Mouse (Mus musculus): Measurements from ENCODE around the gene Aven. TPM values are rescaled to one million over a fixed set of nuclear protein-coding genes. Genes with fewer than 3 reads are reported as not detected.

Aven gene
- polyA plus RNA-seq, 1 experiment from 2014 or later, result 8.7 TPM

DNA sequence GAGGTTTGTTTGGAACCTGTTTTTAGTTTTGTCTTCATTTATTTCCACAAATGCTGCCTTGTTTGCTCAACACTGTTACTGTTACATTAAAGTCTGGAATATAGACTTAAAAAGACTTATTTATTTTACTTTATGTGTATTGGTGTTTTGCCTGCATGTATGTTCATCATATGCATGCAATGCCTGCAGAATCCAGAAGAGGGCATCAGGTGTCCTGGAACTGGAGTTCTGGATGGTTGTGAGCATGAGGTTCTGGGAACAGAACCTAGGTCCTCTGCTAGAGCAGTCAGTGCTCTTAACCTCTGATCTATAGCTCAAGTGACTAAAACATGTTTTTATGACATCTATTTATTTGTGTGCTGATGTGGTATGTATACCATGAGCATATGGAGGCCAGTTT is 25.8 kb downstream of the Aven start:
- DNase-seq (ENCODE audit: low spot score), result no peak
- Histone ChIP-seq H3K9me3 (ENCODE audit: control insufficient read depth, low read length) (no peaks in the 10 kb centered on the region), H3K4me1 (ENCODE audit: control insufficient read depth, insufficient read depth, low read length) (no peaks in the 10 kb centered on the region), H3K4me3 (ENCODE audit: low read depth, low read length) (no peak overlapping the region), H3K27ac (replicated peaks; ENCODE audit: low read depth, low read length) (no peak overlapping the region), H3K9ac (ENCODE audit: low read length) (no peak overlapping the region), H3K4me2 (ENCODE audit: low read depth, severe bottlenecking) (no peak overlapping the region), H3K36me3 (ENCODE audit: control insufficient read depth, insufficient read depth, low read length) (no peaks in the 10 kb centered on the region), H3K27me3 (ENCODE audit: control insufficient read depth, insufficient read depth, low read length) (no peaks in the 10 kb centered on the region)
- no peak for ATAC-seq (ENCODE audit: insufficient number of reproducible peaks, low FRiP score, low TSS enrichment, low read depth)

DNA sequence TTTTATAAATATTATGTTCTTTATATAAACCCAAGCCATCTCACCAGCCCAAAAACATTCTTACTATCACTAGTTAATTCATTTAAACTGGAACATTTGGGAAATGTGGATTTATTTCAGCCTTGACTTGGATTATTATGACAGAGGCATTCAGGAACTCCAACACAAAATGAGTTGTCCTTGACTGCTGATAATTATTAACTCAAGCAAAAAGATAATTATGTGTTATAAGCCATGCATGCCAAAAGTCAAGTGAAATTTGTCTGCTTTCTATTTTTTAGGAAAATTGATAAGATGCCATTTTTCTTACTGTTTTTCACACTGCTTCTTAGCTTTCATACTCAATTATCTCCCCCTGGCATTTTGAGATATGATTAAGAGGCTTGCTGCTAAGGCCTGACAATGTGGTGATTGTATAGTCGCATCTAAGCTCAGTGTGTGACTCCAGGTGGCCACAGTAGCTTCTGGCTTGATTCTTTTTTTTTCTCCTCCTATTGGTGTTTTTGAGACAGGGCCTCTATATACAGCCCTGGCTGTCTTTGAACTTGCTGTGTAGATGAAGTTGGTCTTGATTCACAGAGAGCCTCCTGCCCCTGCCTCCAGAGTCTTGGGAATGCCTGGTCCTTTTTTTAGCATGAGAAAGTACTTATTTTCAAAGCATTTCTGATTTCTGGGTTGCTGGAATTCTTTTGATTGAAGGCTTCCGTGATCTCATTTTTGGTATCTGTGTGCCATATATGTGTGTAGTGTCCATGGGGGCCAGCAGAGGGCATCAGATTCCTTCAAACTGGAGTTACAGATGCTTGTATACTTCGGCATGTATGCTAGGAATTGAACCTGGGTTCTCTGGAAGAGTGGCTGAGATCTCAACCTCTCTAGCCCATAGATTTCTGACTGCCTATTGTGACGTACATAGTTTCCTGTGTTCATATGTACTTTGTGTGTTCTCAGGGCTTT is 28.0 kb downstream of the Aven start:
- Histone ChIP-seq H3K4me1 (ENCODE audit: control insufficient read depth, insufficient read depth, low read length) (no peaks in the 10 kb centered on the region), H3K4me2 (ENCODE audit: low read depth, severe bottlenecking) (no peak overlapping the region), H3K36me3 (ENCODE audit: control insufficient read depth, insufficient read depth, low read length) (no peaks in the 10 kb centered on the region), H3K27ac (replicated peaks; ENCODE audit: low read depth, low read length) (no peak overlapping the region), H3K9me3 (ENCODE audit: control insufficient read depth, low read length) (no peaks in the 10 kb centered on the region), H3K9ac (ENCODE audit: low read length) (no peak overlapping the region), H3K27me3 (ENCODE audit: control insufficient read depth, insufficient read depth, low read length) (no peaks in the 10 kb centered on the region), H3K4me3 (ENCODE audit: low read depth, low read length) (no peak overlapping the region)
- DNase-seq (ENCODE audit: low spot score), result no peak
- WGBS, result 89% methylated on average over 4 of the region's 4 CpGs
- ATAC-seq (ENCODE audit: insufficient number of reproducible peaks, low FRiP score, low TSS enrichment, low read depth), result no peak

DNA sequence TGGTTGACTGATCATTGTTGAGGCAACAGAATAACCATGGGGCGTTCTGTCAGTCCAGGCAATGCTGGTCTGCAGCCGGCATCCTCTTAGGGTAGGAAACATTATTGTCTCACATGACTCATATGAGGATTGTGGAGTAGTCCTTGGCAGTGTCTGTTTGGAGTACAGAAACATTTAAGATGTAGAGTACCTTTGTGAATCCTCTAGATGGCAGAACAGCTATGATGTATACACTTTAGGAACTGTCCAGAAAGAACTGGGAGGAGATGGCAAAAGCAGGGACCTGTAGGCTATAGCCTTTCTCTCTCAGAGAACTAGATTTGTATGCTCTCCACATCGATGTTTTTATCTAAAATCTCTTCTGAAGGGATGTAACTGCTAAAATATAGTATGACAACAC is 34.2 kb downstream of the Aven start:
- H3K36me3 ChIP-seq (ENCODE audit: control insufficient read depth, insufficient read depth, low read length), result no peaks in the 10 kb centered on the region
- no peak overlapping the region for H3K27ac ChIP-seq (replicated peaks; ENCODE audit: low read depth, low read length)
- H3K4me3 ChIP-seq (ENCODE audit: low read depth, low read length), result no peak overlapping the region
- H3K9ac ChIP-seq (ENCODE audit: low read length), result no peak overlapping the region
- no peak for DNase-seq (ENCODE audit: low spot score)
- H3K4me2 ChIP-seq (ENCODE audit: low read depth, severe bottlenecking), result no peak overlapping the region
- no peaks in the 10 kb centered on the region for H3K9me3 ChIP-seq (ENCODE audit: control insufficient read depth, low read length)
- ATAC-seq (ENCODE audit: insufficient number of reproducible peaks, low FRiP score, low TSS enrichment, low read depth), result no peak
- 94% methylated on average over 3 of the region's 3 CpGs for WGBS
- H3K27me3 ChIP-seq (ENCODE audit: control insufficient read depth, insufficient read depth, low read length), result no peaks in the 10 kb centered on the region
- H3K4me1 ChIP-seq (ENCODE audit: control insufficient read depth, insufficient read depth, low read length), result no peaks in the 10 kb centered on the region

DNA sequence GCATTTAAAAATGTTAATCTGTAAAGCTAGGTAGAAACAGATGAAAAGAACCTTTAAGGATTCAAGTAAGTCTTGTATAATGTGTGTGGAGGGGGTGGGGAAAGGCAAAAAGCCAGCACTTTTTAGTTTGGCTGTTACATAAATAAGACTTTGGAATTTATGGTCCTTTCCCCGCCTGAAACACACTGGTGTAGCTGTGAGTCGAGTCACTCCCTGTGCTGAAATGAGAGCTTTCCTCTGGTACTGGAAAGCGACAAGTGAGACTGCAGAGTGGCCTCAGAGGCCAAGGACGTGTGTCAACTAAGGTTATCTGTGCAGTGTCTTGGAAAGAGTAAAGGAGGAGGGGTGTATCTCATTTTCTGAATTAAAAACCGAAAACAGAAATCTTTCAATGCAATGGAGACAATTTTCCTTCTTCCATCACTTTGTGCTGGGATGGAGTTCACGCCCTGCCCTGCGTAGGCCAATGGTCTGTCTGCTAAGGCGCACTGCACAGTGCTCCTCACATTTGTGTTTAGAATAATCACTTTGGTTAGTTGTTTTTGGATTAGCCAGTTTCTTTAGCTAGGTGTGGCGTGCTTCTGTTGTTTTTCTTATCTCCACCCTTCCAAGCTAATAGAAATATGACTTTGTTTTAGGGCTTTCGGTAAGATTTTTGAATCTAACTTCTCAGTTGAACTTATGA is 40.2 kb downstream of the Aven start:
- Histone ChIP-seq H3K4me1 (ENCODE audit: control insufficient read depth, insufficient read depth, low read length) (no peaks in the 10 kb centered on the region), H3K4me2 (ENCODE audit: low read depth, severe bottlenecking) (no peak overlapping the region), H3K9me3 (ENCODE audit: control insufficient read depth, low read length) (no peaks in the 10 kb centered on the region), H3K36me3 (ENCODE audit: control insufficient read depth, insufficient read depth, low read length) (no peaks in the 10 kb centered on the region), H3K4me3 (ENCODE audit: low read depth, low read length) (no peak overlapping the region), H3K27ac (replicated peaks; ENCODE audit: low read depth, low read length) (no peak overlapping the region), H3K27me3 (ENCODE audit: control insufficient read depth, insufficient read depth, low read length) (no peaks in the 10 kb centered on the region), H3K9ac (ENCODE audit: low read length) (no peak overlapping the region)
- ATAC-seq (ENCODE audit: insufficient number of reproducible peaks, low FRiP score, low TSS enrichment, low read depth) (no peak), DNase-seq (ENCODE audit: low spot score) (no peak)
- WGBS, result 63% methylated on average over 10 of the region's 10 CpGs

DNA sequence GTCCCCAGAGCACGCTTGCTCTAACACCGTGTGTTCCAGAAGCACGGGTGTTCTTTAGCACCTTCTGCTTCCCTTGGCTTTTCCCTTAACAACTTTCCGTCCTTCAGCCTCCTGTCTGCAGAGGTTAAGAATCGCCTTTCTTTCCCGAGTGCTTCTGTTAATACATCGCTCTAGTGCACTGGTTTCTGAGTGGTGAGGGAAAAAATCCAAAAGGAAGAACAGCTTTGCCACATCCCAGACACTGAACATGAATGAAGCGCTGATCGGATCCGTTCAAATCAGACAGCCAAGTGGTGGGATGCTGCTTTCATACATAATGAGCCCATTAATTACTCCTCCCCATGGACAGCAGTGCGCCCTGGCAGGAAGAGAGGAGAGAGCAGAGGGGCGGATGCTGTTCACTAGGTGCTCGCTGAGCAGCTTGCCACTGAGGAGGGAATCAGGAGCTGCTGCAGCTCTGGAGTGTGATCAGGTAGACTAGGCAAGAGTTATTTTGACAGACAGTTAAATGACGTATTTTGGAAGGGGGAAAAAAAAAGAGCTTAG is 42.0 kb downstream of the Aven start:
- WGBS, result 66% methylated on average over 14 of the region's 14 CpGs
- Histone ChIP-seq H3K9me3 (ENCODE audit: control insufficient read depth, low read length) (no peaks in the 10 kb centered on the region), H3K4me3 (ENCODE audit: low read depth, low read length) (no peak overlapping the region), H3K27ac (replicated peaks; ENCODE audit: low read depth, low read length) (no peak overlapping the region), H3K4me1 (ENCODE audit: control insufficient read depth, insufficient read depth, low read length) (no peaks in the 10 kb centered on the region), H3K9ac (ENCODE audit: low read length) (no peak overlapping the region), H3K36me3 (ENCODE audit: control insufficient read depth, insufficient read depth, low read length) (no peaks in the 10 kb centered on the region), H3K4me2 (ENCODE audit: low read depth, severe bottlenecking) (no peak overlapping the region), H3K27me3 (ENCODE audit: control insufficient read depth, insufficient read depth, low read length) (no peaks in the 10 kb centered on the region)
- no peak for DNase-seq (ENCODE audit: low spot score)
- ATAC-seq (ENCODE audit: insufficient number of reproducible peaks, low FRiP score, low TSS enrichment, low read depth), result no peak

DNA sequence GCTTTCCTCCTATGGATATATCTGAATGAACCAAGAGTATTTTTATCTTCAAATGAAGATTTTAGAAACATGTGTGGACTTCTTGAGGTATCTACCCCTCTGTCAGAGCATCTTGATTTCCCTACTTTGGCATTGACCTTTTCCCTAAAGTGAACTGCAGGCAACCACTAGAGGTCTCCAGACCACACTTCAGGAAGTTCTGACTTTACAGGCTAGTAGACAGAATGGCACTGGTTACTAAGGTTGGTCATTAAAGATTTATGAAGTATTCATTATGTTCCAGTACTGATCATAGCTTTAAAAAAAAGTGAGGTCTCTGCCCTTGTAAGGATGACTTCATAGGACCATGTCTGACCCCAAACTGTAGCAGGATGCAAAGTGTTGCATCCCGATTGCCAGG is 46.0 kb downstream of the Aven start:
- 94% methylated on average over 1 of the region's 1 CpGs for WGBS
- no peak overlapping the region for H3K9ac ChIP-seq (ENCODE audit: low read length)
- H3K4me3 ChIP-seq (ENCODE audit: low read depth, low read length), result no peak overlapping the region
- H3K4me2 ChIP-seq (ENCODE audit: low read depth, severe bottlenecking), result no peak overlapping the region
- H3K36me3 ChIP-seq (ENCODE audit: control insufficient read depth, insufficient read depth, low read length), result no peaks in the 10 kb centered on the region
- no peaks in the 10 kb centered on the region for H3K4me1 ChIP-seq (ENCODE audit: control insufficient read depth, insufficient read depth, low read length)
- no peaks in the 10 kb centered on the region for H3K9me3 ChIP-seq (ENCODE audit: control insufficient read depth, low read length)
- ATAC-seq (ENCODE audit: insufficient number of reproducible peaks, low FRiP score, low TSS enrichment, low read depth), result no peak
- no peaks in the 10 kb centered on the region for H3K27me3 ChIP-seq (ENCODE audit: control insufficient read depth, insufficient read depth, low read length)
- DNase-seq (ENCODE audit: low spot score), result no peak
- H3K27ac ChIP-seq (replicated peaks; ENCODE audit: low read depth, low read length), result no peak overlapping the region

DNA sequence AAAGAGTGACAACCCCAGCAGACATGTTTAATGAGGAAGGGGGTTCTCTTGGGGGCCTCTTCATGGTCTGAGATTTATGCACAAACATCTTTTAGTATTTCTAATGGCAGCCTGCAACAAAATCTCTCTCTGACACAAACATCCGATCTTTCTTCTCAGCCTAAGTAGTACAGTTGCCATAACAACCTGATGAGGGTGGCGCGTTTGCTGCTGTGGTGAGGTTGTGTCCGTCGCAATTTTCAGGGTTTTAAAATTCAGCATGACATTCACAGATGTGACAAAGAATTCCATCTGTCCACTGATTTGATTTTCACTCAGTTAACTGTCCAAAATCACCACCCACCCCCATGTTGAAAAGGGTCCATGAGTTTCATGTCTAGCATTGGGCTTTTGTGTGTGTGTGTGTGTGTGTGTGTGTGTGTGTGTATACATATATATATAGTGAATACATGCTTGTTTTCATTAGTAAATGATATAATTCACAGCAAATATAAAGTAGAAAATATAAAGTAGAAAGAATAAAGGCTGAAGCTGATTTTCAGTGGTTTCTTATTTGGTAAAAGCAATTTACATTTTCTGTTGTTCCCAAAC is 49.0 kb downstream of the Aven start:
- no peak for DNase-seq (ENCODE audit: low spot score)
- ATAC-seq (ENCODE audit: insufficient number of reproducible peaks, low FRiP score, low TSS enrichment, low read depth), result no peak
- H3K36me3 ChIP-seq (ENCODE audit: control insufficient read depth, insufficient read depth, low read length), result no peaks in the 10 kb centered on the region
- no peaks in the 10 kb centered on the region for H3K27me3 ChIP-seq (ENCODE audit: control insufficient read depth, insufficient read depth, low read length)
- H3K9ac ChIP-seq (ENCODE audit: low read length), result no peak overlapping the region
- no peaks in the 10 kb centered on the region for H3K9me3 ChIP-seq (ENCODE audit: control insufficient read depth, low read length)
- 92% methylated on average over 5 of the region's 5 CpGs for WGBS
- H3K4me2 ChIP-seq (ENCODE audit: low read depth, severe bottlenecking), result no peak overlapping the region
- H3K4me1 ChIP-seq (ENCODE audit: control insufficient read depth, insufficient read depth, low read length), result no peaks in the 10 kb centered on the region
- H3K27ac ChIP-seq (replicated peaks; ENCODE audit: low read depth, low read length), result no peak overlapping the region
- H3K4me3 ChIP-seq (ENCODE audit: low read depth, low read length), result no peak overlapping the region

DNA sequence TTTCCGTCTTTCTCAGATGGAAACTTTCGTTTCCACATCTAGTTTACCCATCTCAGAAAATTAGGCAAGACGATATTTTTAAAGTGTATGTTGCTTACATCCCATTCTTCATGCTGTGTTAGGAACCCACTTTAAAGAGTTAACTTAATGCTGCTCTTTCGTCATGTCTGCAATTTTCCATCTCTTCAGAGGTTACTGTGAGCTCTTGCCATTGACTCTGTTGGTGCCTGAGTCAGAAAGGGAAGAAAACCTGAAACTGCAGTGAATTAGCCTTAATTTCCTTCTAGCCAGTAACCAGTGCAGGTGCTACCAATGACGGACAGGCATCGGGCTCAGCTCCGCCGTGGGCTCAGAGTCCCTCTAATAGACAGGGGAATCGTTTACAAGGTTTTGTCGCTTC is 63.8 kb downstream of the Aven start:
- no peak for DNase-seq (ENCODE audit: low spot score)
- no peak for ATAC-seq (ENCODE audit: insufficient number of reproducible peaks, low FRiP score, low TSS enrichment, low read depth)
- no peak overlapping the region for H3K4me3 ChIP-seq (ENCODE audit: low read depth, low read length)
- 91% methylated on average over 10 of the region's 10 CpGs for WGBS
- H3K27me3 ChIP-seq (ENCODE audit: control insufficient read depth, insufficient read depth, low read length), result no peaks in the 10 kb centered on the region
- H3K36me3 ChIP-seq (ENCODE audit: control insufficient read depth, insufficient read depth, low read length), result no peaks in the 10 kb centered on the region
- no peak overlapping the region for H3K27ac ChIP-seq (replicated peaks; ENCODE audit: low read depth, low read length)
- H3K9ac ChIP-seq (ENCODE audit: low read length), result no peak overlapping the region
- no peaks in the 10 kb centered on the region for H3K9me3 ChIP-seq (ENCODE audit: control insufficient read depth, low read length)
- no peaks in the 10 kb centered on the region for H3K4me1 ChIP-seq (ENCODE audit: control insufficient read depth, insufficient read depth, low read length)
- no peak overlapping the region for H3K4me2 ChIP-seq (ENCODE audit: low read depth, severe bottlenecking)

All from limb, embryonic 11.5 days (tissue).